Mouse (Mus musculus) testis, postnatal 10 days (tissue): ENCODE results near the gene Gm49378.

ENCODE experiments used
- DNase-seq: peaks from one replicate; pipeline ENCODE4 v3.0.0; 2021; ENCODE audit warnings: low spot score

The Gm49378 gene

GRCm38 (mm10) chr14:55589771-55590448, 47.8 kb downstream of the Gm49378 start:
- DNase-seq = no peak

DNA sequence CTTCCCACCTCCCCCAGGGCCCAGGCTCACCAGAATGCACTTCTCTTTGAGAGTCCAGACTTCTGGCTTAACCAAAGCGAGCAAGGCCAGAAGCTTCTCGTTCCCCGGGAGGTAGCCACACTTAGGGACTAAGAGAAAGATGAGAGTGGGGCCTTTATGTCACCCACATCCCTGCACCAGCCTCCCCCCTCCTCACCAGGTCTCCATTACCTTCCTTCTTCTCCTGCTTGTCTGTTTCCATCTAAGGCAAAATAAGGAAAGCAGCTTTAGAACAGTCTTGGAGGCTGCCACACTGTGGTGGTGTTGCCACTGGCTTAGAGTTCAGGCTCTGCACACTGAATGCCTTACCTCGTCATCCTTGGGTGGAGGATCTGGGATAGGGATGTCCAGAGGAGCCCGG, 48.4 kb downstream of the Gm49378 start:
- no peak for DNase-seq

GRCm38 (mm10) chr14:55586149-55586548, 51.5 kb downstream of the Gm49378 start:
- DNase-seq = no peak

DNA sequence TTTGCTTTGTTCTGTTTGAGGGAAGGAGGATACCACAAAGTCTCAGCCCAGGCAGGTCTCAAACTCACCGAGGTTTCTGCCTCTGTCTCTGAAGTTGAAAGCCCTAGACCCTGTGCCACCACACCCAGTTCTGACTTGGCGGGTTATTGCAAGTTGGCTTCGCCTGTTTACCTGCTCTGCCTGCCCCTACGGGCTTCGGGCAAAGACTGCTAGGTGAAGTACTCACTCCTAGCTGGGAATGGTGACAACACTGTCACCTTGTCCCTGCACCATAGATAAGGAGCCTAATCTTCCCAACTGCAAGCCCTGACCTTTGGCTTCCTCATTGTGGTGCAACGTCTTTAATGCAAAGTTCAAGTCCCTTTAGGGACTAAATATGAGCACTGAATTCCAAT, 52.1 kb downstream of the Gm49378 start:
- no peak for DNase-seq

DNA sequence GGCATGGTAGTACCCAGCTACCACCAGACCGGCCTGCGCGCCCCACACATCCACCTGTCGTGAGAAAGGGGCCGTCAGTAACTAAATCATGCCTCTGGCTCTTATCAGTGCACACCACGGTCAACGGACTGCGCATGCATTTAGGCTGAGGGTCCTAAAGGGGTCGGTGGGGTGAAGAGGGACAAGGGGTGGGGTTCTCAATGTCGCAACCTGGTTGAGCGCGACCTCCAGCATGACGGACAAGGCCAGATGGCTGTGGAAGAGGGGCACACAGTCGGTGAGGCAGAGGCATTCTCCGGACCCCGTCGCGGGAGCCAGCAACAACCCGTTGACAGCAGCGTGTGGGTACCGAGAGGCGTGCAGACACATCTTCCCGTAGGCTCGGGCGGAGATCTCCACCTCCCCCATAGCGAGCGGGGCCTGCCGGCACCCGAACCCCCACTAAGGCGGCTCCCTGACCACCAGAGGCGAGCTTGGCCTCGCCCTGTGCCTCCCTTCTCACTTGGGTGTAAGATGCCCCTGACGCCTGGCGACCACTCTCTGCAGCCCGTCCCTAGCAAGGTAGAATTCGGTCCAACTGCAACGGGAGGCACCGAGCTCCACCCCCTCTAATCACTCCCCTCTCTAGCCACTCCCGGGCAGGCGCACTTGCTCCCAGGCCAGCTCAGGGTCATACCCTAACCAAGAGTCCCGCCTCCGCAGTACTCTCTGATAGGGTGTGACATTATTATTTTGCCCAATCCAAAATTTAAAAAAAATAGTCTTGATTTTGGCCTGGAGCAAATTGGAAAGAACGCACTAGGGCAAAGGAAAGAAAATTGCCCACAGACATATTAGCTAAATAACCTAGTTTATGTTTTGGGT, 52.8 kb downstream of the Gm49378 start, which contains the start of gene Emc9:
TSS of gene Emc9 (minus strand) at position 601 of the 864 bp plus-strand sequence.
- peak; percentile 83 for DNase-seq

DNA sequence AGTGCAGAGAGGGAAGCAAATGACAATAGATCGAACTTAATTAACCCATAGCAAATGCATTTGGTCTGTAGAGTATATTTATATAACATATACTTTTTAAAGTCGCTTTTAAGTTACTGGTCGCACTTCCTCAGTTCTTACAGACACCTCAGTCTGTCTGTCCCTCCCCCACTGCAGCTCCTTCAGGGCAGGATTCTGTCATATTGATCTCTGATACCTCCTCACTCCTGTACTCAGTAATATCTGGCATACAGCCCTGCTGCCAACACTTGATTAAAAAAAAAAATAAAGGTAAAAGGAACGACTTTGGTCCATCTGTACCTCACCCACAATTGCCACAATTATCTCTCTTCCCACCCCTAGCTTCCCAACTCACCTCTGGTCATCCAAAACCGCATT, 53.4 kb downstream of the Gm49378 start:
- DNase-seq = no peak

DNA sequence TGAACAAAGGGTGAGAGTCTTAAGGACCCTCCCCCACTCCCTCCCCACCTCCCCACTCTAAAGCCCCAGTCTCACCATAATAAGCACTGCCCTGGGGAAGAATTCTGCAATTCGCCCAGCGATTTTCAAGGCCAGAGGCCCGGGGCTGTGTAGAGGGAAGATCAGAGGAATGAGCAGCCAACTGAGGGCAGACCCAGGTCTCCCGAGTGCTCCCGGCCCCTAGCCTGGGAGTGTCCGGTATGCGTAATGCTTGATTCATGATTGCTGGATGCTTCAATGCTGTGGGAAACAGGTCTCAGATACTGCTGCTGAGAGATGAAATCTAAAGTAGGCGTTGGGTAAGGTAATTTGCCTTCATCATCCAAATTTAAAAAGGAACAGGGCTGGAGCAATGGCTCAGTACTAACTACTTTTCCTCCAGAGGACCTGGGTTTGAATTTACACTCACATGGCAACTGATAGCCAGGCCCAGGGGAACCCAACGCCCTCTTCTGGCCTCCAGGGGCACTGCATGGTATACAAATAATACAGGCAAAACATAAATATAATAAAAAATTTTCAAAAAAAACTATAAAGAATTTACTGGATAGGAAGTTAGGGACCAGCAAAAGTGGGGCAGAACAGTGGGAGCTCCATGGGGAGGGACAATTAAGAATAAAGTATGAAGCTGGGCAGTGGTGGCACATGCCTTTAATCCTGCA, 55.6 kb downstream of the Gm49378 start:
- DNase-seq = no peak

DNA sequence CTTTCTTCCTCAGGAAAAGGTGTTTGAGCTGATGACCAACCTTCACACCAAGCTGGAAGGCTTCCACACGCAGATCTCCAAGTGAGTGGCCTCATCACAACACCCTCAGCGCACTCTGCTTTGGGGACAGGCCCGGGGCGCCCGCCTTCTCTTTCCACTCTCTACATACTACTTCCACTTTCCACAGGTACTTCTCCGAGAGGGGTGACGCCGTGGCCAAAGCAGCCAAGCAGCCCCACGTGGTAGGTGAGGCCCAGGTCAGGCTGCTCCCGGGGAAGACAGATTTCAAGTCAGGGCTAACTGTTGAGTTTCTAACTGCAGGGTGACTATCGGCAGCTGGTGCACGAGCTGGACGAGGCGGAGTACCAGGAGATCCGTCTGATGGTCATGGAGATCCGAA, 57.0 kb downstream of the Gm49378 start:
- no peak for DNase-seq

- DNase-seq = no peak
Measured at GRCm38 (mm10) chr14:55579511-55580496, 57.9 kb downstream of the Gm49378 start.
